Mouse (Mus musculus): Measurements from ENCODE around the gene Cep170b. TPM values are rescaled to one million over a fixed set of nuclear protein-coding genes. Genes with fewer than 3 reads are reported as not detected.
A peak's percentile ranks its signal among the peaks of the same experiment; 100 is the strongest.

The Cep170b gene
- 100 to 1,000 TPM; 180 to 199 TPM for total RNA-seq (2021)
- long read RNA-seq, full-length matches to known transcripts: 8 of 88 reads
- long read RNA-seq, partial matches to known transcripts: 26 of 88 reads
- long read RNA-seq, other reads (novel, unspliced or antisense): 54 of 88 reads

DNA sequence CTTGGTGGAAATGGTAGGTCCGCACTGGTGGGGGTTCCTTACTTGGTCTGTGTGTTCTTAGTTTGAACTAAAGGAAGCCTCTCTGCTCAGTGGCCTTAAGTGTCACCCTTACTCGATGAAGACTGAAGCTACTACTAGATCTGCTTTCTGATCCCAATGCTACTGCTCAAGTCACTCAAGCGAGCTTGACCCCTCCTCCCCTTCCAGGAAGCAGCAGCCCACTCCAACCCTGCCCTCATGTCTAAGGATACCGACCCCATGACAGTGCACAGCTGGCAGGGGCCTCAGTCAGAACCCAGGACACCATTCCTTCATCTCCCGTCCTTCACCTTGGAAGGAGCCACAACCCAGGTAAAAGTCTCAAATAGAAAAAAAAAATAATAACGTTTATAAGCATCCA lies at the start of gene Cep170b:
Gene Cep170b, plus strand, starts transcription at position 240 of the 400 bp plus-strand sequence.
- DNase-seq (ENCODE audit: low spot score in 2 of 2): no peak

DNA sequence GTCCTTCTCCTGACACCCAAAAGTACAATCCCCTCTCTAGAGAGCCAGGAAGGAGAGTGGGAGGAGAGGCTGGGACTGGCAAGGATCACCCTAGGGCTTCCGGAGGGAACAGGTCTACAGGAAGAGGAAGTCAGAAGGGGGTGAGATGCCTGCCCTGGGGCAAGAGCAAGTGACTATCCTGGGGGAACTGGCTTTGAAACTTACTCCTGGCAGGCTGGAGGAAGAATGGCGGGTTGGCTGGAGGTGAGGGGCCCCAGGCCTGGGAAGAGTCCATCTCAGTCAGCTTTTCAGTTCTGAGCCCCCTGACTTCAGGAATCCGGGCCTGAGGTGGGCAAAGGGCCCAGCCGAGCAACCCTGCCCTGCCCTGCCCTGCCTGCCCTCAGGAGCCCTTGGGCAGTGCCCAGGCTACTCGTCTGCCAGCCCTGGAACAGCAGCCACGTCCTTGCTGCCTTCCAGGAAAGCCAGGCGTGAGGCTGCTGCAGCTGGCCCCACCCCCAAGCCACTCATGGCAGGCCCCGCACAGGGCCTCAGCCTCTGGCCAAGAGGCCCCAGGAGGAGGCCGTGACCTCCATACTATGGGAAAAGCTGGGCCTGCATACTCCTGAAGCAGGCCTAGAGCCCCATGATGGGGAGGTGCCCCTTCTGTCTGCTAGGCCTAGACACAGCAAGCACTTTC lies 49.4 kb upstream of the Cep170b start:
- DNase-seq (ENCODE audit: low spot score in 2 of 2): no peak

DNA sequence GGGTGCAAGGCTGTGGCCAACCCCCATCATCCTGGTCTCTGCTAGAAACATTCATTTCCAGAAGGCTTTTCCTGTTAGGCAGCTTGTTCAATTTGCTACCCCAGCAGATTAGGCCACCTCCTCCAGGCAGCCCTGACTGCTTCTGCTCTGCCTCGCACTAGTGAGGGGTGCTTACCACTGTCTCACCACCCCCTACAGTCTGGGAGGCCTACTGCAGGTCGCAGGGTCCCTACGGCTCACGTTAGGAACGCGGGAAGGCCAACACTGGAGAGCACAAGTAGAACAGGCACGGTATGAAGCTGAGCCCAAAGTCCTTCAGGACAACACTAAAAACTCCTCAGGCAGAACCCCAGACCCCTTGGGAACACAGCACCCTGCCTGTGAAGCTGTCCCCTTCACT lies 48.4 kb upstream of the Cep170b start:
- no peak for DNase-seq (ENCODE audit: low spot score in 2 of 2)

DNA sequence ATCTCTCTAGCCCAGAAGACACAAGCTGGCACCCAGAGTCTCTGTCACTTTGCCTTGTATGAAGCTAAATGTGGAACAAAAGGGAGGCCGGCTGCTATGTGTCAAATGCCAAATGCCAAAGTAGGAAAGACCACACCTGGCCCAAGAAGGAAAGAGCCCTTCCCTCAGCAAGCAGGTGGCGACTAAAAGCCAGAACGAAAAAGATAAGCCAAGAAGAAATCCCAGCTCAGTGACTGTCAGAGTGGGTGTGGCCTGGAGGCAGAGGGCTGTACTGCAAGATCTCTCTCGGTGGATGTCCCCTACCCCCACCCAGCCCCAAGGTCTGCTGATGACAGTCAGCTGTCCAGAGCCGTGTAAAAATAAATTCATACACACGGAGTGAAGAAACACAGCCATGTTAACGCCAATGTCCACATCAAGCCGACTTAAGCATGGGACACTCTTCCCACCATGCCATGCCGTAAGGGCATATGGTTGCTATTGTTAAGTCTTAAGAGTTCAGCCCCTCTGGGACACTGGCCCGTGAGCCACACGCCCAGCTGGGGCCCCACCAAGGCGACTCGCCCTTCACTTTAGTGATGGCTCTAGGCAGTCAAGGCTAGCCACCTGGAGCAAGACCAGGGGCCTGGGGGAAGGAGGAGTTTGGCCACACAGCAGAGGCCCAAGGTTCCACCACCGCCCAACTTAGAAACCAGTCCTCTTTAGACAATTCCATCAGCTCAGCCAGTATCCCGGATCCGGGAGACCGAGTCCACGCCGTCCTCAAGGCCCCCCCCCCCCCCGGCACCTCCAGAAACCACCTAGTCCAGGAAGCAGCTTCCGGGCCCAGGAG lies 47.3 kb upstream of the Cep170b start:
- no peak for DNase-seq (ENCODE audit: low spot score in 2 of 2)

- peak; percentile 55 to 69 for DNase-seq (ENCODE audit: low spot score in 2 of 2)
These were observed 46.6 kb upstream of the Cep170b start for GRCm38 (mm10) chr12:112673576-112674091.

GRCm38 (mm10) chr12:112674132-112675011 lies 45.9 kb upstream of the Cep170b start, which contains the start of gene Akt1:
Gene Akt1, minus strand, starts transcription at chr12:112674884.
- DNase-seq (ENCODE audit: low spot score in 2 of 2): peak; percentile 60 to 64

DNA sequence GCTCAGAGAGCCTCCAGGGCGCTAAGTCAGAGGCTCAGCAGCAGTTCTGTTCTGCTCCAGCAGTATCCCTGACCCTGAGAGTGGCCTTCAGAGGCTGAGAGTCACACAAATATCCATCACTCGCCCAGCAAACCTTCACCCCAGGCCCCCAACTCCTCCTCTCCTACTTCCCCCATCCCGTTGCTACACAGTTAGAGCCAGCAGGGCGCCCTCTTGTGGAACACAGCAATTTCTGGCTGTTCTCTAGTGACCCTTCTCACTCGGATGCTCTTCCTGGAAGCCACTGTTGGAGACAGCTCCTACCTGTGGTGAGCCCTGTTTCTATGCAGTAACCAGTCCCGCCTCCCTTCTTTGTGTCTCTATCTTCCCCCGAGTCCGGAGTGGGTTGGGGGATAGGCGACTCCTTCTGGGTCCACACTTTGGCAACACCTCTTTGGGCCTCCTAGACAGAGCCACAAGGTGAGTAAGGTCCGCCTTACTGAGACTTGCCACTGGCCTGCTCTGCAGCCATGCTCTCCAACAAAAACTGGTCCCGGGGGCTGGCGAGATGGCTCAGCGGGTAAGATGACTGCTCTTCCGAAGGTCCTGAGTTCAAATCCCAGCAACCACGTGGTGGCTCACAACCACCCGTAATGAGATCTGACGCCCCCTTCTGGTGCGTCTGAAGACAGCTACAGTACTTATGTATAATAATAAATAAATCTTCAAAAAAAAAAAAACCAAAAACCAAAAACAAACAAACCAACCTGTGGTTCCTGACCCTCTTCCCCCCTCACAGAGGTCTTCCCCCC lies 44.8 kb upstream of the Cep170b start:
- peak; percentile 87 to 90 for DNase-seq (ENCODE audit: low spot score in 2 of 2)

DNA sequence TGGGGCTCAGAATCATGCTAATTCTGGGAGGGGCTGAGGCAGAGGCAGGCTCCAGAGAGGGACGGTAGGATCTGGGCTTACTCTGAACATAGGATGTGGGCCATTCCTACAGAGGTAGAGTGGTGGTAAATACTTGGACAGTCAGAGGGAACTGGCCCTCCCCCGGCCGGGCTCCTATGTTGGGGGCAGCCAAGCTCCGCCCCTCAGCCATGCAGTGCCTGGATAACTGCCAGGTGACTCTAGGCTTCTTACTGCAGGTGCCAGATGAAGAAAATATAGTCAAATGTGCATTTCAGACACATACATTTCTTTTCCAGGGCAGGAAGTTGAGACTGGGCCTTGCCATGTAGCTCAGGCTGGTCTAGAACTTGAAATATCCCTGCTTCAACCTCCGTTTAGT lies 43.2 kb upstream of the Cep170b start:
- no peak for DNase-seq (ENCODE audit: low spot score in 2 of 2)

GRCm38 (mm10) chr12:112677943-112678554 lies 42.2 kb upstream of the Cep170b start:
- no peak for DNase-seq (ENCODE audit: low spot score in 2 of 2)

- DNase-seq (ENCODE audit: low spot score in 2 of 2): no peak
These were observed 41.7 kb upstream of the Cep170b start, which contains the start of gene Zbtb42 for GRCm38 (mm10) chr12:112678555-112679026. Gene Zbtb42, plus strand, starts transcription at chr12:112678828.

DNA sequence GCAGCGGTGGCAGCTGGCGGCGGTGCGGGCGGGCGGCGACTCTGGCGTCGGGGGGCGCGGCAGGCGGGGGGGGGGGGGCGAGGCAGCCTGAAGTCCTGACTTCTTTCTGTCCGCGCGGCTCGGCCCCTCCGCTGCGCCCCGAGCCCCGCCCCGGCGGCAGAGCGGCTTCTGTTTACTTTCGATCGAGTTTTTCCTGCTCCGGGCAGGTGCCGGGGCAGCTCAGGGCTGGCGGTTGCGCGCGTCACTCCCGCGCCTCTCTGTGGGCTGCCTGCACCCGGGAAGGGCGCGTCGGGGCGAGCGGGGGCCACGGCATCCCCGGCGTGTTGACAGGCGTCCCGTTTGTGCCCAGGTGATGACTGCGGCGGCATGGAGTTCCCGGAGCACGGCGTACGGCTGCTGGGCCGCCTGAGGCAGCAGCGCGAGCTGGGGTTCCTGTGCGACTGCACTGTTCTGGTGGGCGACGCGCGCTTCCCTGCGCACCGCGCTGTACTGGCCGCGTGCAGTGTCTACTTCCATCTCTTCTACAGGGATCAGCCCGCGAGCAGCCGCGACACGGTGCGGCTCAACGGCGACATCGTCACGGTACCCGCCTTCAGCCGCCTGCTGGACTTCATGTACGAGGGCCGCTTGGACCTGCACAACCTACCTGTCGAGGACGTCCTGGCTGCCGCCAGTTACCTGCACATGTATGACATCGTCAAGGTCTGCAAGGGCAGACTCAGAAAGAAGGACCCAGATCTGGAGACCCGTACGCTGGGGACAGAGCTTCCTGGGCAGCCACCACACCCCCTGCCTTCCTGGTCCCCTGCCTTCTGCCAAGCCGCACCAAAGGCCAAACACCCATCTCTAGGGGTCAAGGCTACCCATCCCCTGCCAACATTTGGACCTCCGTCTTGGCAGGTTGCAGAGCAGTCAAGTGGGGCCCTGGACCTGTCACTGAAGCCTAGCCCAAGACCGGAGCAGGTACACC lies 40.9 kb upstream of the Cep170b start:
- no peak for DNase-seq (ENCODE audit: low spot score in 2 of 2)

- DNase-seq (ENCODE audit: low spot score in 2 of 2): no peak
These were observed 36.9 kb upstream of the Cep170b start for GRCm38 (mm10) chr12:112683351-112683750.

DNA sequence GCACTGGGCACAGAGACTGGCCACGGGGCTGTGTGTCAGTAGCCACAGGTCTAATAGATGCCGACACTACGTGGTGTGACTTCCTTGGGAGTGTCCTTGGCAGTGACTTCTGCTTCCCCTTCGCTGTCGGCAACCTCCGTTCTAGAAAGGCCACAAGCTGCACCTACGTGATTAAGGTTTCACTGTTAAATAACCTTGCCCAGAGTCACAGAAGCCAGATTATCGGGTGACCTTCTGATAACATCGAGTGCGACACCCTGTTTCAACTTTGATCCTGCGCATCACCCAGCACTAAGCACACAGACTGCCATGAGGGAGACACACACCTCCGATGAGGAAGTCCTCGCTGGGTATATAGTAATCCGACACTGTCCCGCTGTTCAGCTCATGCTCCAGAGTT lies 31.8 kb upstream of the Cep170b start:
- no peak for DNase-seq (ENCODE audit: low spot score in 2 of 2)

GRCm38 (mm10) chr12:112693185-112694126 lies 26.8 kb upstream of the Cep170b start:
- DNase-seq (ENCODE audit: low spot score in 2 of 2): peak; percentile 94 to 97

- no peak for DNase-seq (ENCODE audit: low spot score in 2 of 2)
These were observed 26.2 kb upstream of the Cep170b start for GRCm38 (mm10) chr12:112694127-112694475.

DNA sequence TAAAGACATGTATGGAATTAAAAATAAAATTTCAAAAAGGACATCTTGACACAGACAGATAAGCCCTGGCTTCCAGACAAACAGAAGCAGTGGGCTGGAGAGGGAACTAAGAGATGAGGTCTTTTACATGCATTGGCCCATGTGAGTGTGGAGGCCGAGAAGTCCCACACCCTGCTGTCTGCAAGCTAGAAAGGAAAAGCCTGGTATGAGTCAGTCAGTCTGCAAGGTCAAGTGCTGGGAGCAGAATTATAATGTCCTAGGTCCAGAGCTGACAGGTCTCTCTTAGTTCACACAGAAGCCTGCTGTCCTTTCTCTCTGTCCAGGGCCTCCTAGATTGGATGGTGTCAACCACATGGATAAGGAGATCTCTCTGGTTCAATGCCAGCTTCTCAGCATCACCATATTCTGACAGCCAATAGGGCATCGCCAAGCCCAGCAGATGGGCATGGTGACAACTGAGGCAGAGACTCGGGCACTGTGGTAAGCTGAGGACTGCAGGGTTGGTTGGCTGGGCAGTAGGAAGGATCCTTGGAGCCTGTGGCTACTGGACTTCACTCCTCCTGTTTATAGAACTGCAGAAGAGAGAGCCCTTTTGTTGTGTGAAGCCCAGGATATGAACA lies 23.3 kb upstream of the Cep170b start:
- no peak for DNase-seq (ENCODE audit: low spot score in 2 of 2)

DNA sequence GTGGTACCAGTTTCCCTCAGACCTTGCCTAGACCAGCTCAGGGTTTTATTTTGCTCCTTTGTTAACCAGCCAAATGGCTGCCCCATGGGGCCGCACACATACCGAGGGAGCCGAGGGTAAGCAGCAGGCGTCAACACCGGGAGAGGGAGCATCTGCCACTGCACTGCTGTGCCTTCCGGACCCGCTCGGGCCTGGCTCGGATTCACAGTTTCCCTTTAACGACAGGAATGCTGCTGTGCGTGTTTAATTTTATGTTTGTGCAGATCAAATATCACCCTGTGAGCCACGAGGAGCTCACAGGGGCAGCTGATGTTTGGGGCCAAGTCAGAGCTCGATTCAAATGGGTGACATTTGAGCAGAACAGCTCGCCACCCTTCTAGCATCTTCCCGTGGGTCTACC lies 19.7 kb upstream of the Cep170b start:
- DNase-seq (ENCODE audit: low spot score in 2 of 2): no peak

Data from layer of hippocampus, postnatal 10 days (tissue).